Comparison of ENCODE assay signal across 8 mouse cellular contexts in genomic region chr8:120509136-120510034, GRCm38 (mm10).
DNase-seq lines count a peak whose midpoint lies in the region; ATAC-seq and TF ChIP-seq lines count a peak whose summit lies in the region.

No protein-coding gene starts in this region.

- H3K4me1 ChIP-seq in E14TG2a.4 (replicated peaks; ENCODE audit: low read depth, low read length): peaks cover 95% of the 10 kb centered on the region
- peaks cover 65% of the 10 kb centered on the region for H3K4me1 ChIP-seq in lung, embryonic 14.5 days (ENCODE audit: insufficient read depth)

- ATAC-seq in lung, embryonic 14.5 days (ENCODE audit: insufficient read depth): peak; percentile 70

- H3K4me3 ChIP-seq in E14TG2a.4 (replicated peaks; ENCODE audit: low read length): peak overlapping the region; percentile 77
- no peak overlapping the region; the same call in 1 of the 2 replicates for H3K4me3 ChIP-seq in lung, embryonic 14.5 days (ENCODE audit: low read depth, low read length)

- no peak for TF ChIP-seq CTCF in E14TG2a.4 (conservative IDR thresholded peaks at IDR 0.05; ENCODE audit: low read length)
- TF ChIP-seq CTCF in lung, embryonic 14.5 days (IDR thresholded peaks at IDR 0.05; ENCODE audit: low read depth): peak; percentile 1; the same call in 1 of the 2 replicates

- no peaks in the 10 kb centered on the region for H3K36me3 ChIP-seq in E14TG2a.4 (ENCODE audit: insufficient read depth, low read length)
- no peaks in the 10 kb centered on the region for H3K36me3 ChIP-seq in lung, embryonic 14.5 days (ENCODE audit: insufficient read depth)

- H3K4me2 ChIP-seq in lung, embryonic 14.5 days: peak overlapping the region; percentile 52

- H3K27me3 ChIP-seq in E14TG2a.4 (ENCODE audit: insufficient read depth, low read length): no peaks in the 10 kb centered on the region
- no peaks in the 10 kb centered on the region for H3K27me3 ChIP-seq in lung, embryonic 14.5 days (ENCODE audit: insufficient read depth, low read length)

- no peaks in the 10 kb centered on the region for H3K9me3 ChIP-seq in E14TG2a.4 (ENCODE audit: low read length)
- H3K9me3 ChIP-seq in lung, embryonic 14.5 days (ENCODE audit: low read depth, low read length): no peaks in the 10 kb centered on the region

- H3K9ac ChIP-seq in lung, embryonic 14.5 days: no peak overlapping the region

- H3K27ac ChIP-seq in lung, embryonic 14.5 days (ENCODE audit: low read depth): no peak overlapping the region

- WGBS in lung, embryonic 14.5 days: 7% methylated on average over 21 of the region's 21 CpGs

- DNase-seq in embryo, embryonic 10 days (ENCODE audit: low spot score): peak; percentile 84
- peak; percentile 54 for DNase-seq in heart, postnatal 4 days
- peak; percentile 89 for DNase-seq in lung, embryonic 14.5 days
- DNase-seq in retina, embryonic 14.5 days (ENCODE audit: low spot score): peak; percentile 81
- DNase-seq in ovary, adult 18-20 months (ENCODE audit: low spot score): no peak
- no peak for DNase-seq in right cerebral cortex, postnatal 4 days
- DNase-seq in kidney, adult 18-20 months: no peak

Comparison
In these comparisons a context has a peak if more than half of its experiments do, and no peak if none do; other contexts are left out.
1. DNase-seq: peak in embryo, embryonic 10 days (single experiment), heart, postnatal 4 days (single experiment), lung, embryonic 14.5 days (single experiment) and retina, embryonic 14.5 days (single experiment); none in ovary, adult 18-20 months (single experiment), right cerebral cortex, postnatal 4 days (single experiment) and kidney, adult 18-20 months (single experiment).